Mouse (Mus musculus): ENCODE data around the gene Spo11. TPM values are rescaled to one million over a fixed set of nuclear protein-coding genes. Genes with fewer than 3 reads are reported as not detected.

The Spo11 gene
- 0.74 TPM in 1 of 2 replicates, not detected in the other for polyA plus RNA-seq (2015; fragmentation: Nextera tagmentation; extraction: Ambion mirVana)

DNA sequence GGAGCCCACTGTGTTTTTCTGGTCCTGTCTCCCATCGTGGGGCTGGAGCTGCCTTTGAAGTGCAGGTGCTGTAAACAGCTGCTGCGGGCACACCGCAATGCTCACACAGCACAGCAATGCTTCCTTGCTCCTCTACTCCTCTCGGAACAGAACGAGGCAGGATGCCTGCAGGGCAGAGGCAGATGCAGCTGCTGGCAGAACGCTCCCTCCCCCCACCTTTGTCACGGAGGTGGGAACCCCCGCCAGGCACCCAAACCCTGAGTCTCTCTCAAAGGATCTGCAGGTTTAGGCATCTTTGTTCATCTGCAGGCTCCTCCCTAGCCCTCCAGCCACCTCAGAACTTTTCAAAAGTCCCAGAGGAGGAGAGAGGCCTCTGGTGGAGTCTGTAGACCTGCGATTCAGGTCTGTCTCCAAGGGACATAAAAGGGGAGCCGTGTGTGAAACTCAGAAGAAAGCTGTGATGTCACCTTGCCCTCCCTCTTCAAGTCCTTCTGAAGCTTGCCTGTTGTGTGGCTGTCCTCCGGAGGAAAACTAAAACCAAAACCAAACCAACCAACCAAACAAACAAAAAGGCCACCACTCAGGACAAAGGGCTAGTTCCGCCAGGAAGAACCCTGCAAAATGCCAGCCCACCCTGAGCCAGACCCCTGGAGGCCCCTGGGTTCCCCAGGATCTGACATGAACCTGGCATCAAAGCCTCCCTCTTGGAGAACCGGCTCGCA is at the start of gene Spo11:
Spo11 (plus strand) TSS at position 292 of the 722 bp plus-strand sequence.
- Histone ChIP-seq H3K9me3 (replicated peaks) (no peaks in the 10 kb centered on the region), H3K27ac (peak within 1 kb of the TSS; percentile 12; the same call in 1 of the 2 replicates), H3K9ac (no peak within 1 kb of the TSS), H3K4me1 (replicated peaks) (peaks cover 20% of the 10 kb centered on the region), H3K4me2 (peak within 1 kb of the TSS; percentile 41), H3K27me3 (no peaks in the 10 kb centered on the region), H3K36me3 (no peaks in the 10 kb centered on the region), H3K4me3 (peak within 1 kb of the TSS; percentile 3; the same call in 1 of the 2 replicates)
- no peak; the same call in 1 of the 2 replicates for ATAC-seq (replicated peaks; ENCODE audit: insufficient number of reproducible peaks, insufficient read depth, low FRiP score, low read depth)
- 23% methylated on average over 14 of the region's 14 CpGs for WGBS

DNA sequence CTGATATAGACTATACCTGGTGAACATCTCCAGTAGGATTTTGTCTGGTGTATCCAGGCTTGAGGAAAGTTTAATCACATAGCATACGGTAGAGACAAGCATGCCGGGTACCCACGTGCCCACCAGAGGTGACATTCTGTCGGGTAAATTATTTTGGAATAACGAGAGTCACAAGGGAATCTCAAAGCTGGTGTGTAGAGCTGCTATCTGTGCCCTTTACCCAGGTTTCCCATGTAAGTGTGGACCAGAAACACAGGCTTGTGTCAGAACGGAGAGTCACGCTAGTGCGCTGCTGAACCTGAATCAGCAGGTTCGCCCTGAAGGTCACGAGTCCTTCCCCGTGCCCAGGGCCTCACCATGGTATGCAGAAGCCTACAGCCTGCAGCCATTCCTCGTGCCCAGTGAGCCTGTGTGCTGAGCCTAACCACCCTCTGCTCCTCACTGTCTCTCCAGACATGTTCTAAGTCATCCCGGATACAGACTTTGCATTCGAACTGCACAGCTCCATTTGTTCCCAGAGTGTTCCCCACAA is 47.5 kb upstream of the Spo11 start:
- peaks cover 78% of the 10 kb centered on the region for H3K4me1 ChIP-seq (replicated peaks)
- 0 out of 2 replicates have a peak overlapping the region, but pooled peaks have one; percentile 3 for H3K4me2 ChIP-seq
- WGBS: 49% methylated on average over 14 of the region's 14 CpGs
- H3K27me3 ChIP-seq: no peaks in the 10 kb centered on the region
- 0 out of 2 replicates have a peak overlapping the region, but pooled peaks have one; percentile 14 for H3K9ac ChIP-seq
- H3K9me3 ChIP-seq (replicated peaks): no peaks in the 10 kb centered on the region
- H3K4me3 ChIP-seq: no peak overlapping the region
- peak overlapping the region; percentile 72 for H3K27ac ChIP-seq
- H3K36me3 ChIP-seq: no peaks in the 10 kb centered on the region
- 0 out of 2 replicates have a peak, but pooled peaks have one; percentile 15 for ATAC-seq (replicated peaks; ENCODE audit: insufficient number of reproducible peaks, insufficient read depth, low FRiP score, low read depth)

DNA sequence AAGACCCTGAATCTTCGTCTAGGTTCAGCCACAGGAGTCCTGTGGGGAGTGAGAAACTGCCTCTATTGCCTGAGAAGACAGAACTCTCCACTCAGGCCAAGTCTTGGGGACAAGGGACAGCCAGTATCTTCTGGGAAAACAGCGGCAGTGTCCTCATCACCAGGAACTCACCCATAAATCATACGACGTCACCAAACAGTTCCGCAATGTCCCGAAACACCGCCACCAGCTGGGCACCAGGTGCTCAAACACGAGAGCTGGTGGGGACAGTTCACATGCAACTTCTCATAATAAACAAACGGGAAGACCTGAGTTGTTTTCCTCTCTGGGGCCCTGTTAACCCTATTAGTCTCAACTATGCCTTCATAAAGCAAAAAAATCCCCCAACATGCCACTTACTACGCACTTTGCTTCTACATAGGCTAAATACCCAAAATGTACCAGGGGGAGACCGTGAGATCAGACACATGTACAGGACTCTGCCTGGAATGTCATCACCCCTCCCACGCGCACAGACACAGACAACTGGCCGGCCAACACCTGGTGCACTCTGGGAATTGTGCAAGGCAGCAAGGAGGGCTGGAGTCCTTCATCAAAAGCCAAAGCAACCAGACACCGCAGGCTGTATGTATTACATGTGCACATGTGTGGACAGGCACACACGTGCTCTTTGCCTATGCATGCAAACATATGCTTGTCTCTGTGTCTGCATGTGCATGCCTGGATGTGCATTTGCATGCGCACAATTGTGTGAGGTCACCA is 46.2 kb upstream of the Spo11 start:
- H3K27me3 ChIP-seq: peaks cover 6% of the 10 kb centered on the region; the same call in 1 of the 2 replicates
- no peak overlapping the region for H3K4me3 ChIP-seq
- no peak overlapping the region for H3K4me2 ChIP-seq
- peak overlapping the region; percentile 72 for H3K27ac ChIP-seq
- 0 out of 2 replicates have a peak overlapping the region, but pooled peaks have one; percentile 1 for H3K9ac ChIP-seq
- no peaks in the 10 kb centered on the region for H3K36me3 ChIP-seq
- WGBS: 64% methylated on average over 17 of the region's 17 CpGs
- peaks cover 81% of the 10 kb centered on the region for H3K4me1 ChIP-seq (replicated peaks)
- ATAC-seq (replicated peaks; ENCODE audit: insufficient number of reproducible peaks, insufficient read depth, low FRiP score, low read depth): no peak
- H3K9me3 ChIP-seq (replicated peaks): no peaks in the 10 kb centered on the region

DNA sequence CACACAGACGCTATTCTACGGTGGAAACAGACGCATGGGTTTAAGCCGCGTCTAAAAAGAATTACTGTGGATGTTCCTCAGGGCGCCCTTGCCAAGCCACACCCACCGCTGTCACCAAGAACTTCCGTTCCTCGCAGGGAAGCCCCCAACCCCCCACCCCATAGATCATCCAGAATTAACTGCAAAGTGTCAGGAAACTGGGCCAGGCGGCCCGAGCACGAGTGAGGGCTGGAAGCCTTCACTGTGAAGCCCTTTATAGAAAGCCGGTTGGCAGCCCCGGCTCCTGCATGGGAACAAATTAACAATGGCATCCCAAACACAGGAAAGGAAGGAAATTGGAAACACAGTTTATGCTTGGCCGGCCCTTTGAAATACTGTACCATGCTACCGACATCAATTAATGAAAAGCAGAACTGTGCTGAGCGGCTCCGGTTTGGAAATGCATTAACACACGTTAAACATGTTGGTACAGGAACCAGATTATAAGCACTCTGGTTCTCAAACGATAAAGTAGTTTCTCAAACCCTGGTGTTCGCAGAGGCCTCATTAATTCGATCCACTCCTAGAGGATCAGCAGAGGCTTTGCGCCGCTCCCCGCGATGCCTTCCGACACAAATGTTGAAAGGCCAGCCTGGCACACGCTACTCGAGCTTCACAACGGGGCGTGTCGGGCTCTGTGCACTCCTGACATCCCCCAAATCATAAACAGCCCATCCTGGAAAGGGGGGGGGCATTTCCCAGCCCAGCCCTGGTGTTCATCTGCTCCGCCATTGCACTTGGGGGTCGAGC is 43.7 kb upstream of the Spo11 start:
- ATAC-seq (replicated peaks; ENCODE audit: insufficient number of reproducible peaks, insufficient read depth, low FRiP score, low read depth): peak; percentile 61
- H3K4me2 ChIP-seq: peak overlapping the region; percentile 86
- H3K27ac ChIP-seq: peak overlapping the region; percentile 94
- peak overlapping the region; percentile 39 for H3K9ac ChIP-seq
- H3K9me3 ChIP-seq (replicated peaks): no peaks in the 10 kb centered on the region
- peak overlapping the region; percentile 30 for H3K4me3 ChIP-seq
- H3K4me1 ChIP-seq (replicated peaks): peaks cover 80% of the 10 kb centered on the region
- H3K36me3 ChIP-seq: no peaks in the 10 kb centered on the region
- WGBS: 3% methylated on average over 34 of the region's 34 CpGs
- H3K27me3 ChIP-seq: peaks cover 20% of the 10 kb centered on the region

DNA sequence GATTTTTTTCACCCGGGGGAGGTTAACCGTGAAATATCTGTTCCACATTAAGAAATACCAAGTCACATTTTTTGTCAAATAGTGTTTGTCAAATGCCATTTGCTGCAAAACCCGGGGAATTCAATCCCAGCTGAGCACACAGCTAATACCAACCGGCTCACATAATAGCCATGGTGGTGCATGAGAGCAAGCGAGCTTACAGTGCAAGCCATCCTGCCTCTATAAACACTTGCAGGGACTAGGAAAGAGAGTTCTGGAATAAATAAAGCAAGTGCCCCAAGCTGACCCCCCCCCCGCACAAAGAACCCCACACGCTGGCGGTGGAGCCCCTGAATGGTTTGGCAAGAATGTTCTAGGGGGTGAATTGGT is 43.1 kb upstream of the Spo11 start:
- peak overlapping the region; percentile 43 for H3K9ac ChIP-seq

DNA sequence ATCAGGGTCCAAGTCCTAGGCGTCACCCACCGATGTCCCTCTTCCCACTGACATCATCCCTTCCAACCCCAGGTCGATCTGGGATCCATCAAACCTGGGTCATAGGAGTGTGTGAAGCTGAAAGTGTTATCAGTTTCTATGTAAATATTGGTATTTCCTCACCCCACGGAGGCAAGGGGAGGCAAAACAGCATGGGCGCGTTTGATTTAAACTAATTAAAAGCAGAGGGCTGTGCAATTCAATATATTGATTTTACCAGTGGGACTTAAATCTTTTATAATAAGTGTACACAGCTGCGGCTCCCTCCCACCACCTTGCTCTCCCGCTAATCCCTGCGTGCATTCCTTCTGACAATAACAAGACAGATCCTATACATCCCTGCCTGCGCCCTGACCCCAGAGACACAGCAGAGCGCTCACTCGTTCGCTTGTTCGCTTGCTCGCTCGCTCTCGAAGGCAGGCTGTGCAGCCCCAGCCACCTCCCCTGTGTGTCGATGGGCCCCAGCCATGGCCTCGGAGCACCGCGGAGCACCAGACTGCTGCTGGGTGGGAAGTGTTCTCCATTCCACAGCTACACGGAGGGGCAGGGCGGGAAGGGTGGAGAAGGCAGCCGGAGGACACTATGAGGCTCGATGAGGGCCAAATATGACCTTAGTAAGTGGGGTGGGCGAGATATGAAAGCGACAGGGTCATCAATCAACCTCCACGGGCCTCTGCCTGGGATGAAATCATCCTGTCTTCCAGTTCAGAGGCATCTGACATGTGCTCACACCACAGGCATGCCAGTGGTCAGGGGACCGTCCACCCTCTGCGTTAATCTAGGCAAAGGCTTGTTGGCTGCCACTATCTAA is 42.4 kb upstream of the Spo11 start:
- H3K27ac ChIP-seq: peak overlapping the region; percentile 94
- peak overlapping the region; percentile 55 for H3K9ac ChIP-seq

More for the DNA sequence above, 43.1 kb upstream of the Spo11 start:
- Histone ChIP-seq H3K4me2 (peak overlapping the region; percentile 86), H3K27me3 (peaks cover 26% of the 10 kb centered on the region), H3K9me3 (replicated peaks) (no peaks in the 10 kb centered on the region), H3K27ac (peak overlapping the region; percentile 94), H3K36me3 (no peaks in the 10 kb centered on the region), H3K4me3 (peak overlapping the region; percentile 30), H3K4me1 (replicated peaks) (peaks cover 78% of the 10 kb centered on the region)
- no peak for ATAC-seq (replicated peaks; ENCODE audit: insufficient number of reproducible peaks, insufficient read depth, low FRiP score, low read depth)
- 10% methylated on average over 8 of the region's 8 CpGs for WGBS

DNA sequence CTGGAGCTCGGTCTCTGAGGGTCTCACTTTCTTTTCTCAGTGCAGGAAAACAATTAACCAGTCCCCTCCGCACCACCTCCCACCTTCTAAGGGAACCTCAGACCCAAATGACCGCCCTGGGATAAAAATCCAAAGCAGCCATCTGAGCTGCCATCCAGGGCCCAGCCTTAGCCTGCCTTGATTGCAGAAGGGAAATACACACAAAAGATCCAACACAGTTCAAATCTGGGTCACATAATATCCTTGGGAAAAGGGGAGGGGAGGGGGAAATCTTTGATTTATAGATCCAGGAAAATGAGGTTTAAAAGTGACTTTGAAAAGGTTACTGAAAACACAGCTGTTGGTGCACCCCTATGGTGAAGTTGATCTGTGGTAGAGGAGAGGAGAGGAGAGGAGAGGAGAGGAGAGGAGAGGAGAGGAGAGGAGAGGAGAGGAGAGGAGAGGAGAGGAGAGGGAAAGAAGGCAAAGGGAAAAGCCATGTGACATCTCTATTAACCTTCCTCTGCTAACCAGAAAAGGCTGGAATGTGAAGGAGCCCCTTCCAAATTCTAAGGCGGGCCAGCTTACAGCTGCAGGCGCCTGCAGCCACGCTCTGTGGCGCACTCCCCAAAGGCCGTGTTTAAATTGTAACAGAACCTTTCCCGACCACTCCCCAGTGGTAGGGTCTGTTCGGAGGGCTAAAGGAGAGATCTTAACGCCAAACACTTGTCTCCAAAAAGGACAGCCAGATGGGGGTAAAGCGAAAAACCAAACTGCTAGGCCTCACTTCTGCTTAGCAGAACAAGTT is 41.5 kb upstream of the Spo11 start:
- peak overlapping the region; percentile 86 for H3K4me2 ChIP-seq
- H3K9me3 ChIP-seq (replicated peaks): no peaks in the 10 kb centered on the region
- H3K27me3 ChIP-seq: peaks cover 40% of the 10 kb centered on the region
- no peaks in the 10 kb centered on the region for H3K36me3 ChIP-seq
- WGBS: 38% methylated on average over 12 of the region's 12 CpGs
- peak overlapping the region; percentile 76 for H3K9ac ChIP-seq
- H3K27ac ChIP-seq: peak overlapping the region; percentile 94
- no peak for ATAC-seq (replicated peaks; ENCODE audit: insufficient number of reproducible peaks, insufficient read depth, low FRiP score, low read depth)
- H3K4me3 ChIP-seq: peak overlapping the region; percentile 32; the same call in 1 of the 2 replicates
- peaks cover 72% of the 10 kb centered on the region for H3K4me1 ChIP-seq (replicated peaks)

More for the DNA sequence above, 42.4 kb upstream of the Spo11 start:
- no peaks in the 10 kb centered on the region for H3K36me3 ChIP-seq
- WGBS: 10% methylated on average over 30 of the region's 30 CpGs
- ATAC-seq (replicated peaks; ENCODE audit: insufficient number of reproducible peaks, insufficient read depth, low FRiP score, low read depth): no peak
- H3K9me3 ChIP-seq (replicated peaks): no peaks in the 10 kb centered on the region
- peaks cover 33% of the 10 kb centered on the region for H3K27me3 ChIP-seq
- peak overlapping the region; percentile 86 for H3K4me2 ChIP-seq
- H3K4me1 ChIP-seq (replicated peaks): peaks cover 75% of the 10 kb centered on the region
- H3K4me3 ChIP-seq: peak overlapping the region; percentile 32

DNA sequence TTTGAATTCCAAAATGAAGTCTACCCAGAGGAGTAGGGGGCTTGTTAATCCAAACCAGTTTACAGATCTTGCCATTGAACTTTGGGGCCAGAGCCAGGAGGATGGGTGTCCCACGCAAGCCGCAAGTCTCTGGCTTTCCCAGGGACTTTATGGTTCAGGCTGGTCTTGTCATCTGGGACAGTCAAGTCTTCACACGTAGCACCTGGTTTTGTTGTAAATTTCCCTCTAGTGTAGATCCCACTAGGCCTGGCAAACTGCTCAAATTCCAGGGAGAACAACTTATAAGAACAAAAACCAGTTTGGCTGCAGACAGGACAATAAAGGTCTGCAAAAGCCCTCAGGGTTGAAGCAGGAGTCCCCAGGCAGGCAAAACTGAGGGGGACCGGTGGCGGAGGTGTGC is 40.7 kb upstream of the Spo11 start:
- Histone ChIP-seq H3K9me3 (replicated peaks) (no peaks in the 10 kb centered on the region), H3K27me3 (peaks cover 48% of the 10 kb centered on the region), H3K4me3 (peak overlapping the region; percentile 76), H3K9ac (peak overlapping the region; percentile 76), H3K4me2 (peak overlapping the region; percentile 86), H3K4me1 (replicated peaks) (peaks cover 71% of the 10 kb centered on the region), H3K27ac (peak overlapping the region; percentile 94), H3K36me3 (no peaks in the 10 kb centered on the region)
- no peak for ATAC-seq (replicated peaks; ENCODE audit: insufficient number of reproducible peaks, insufficient read depth, low FRiP score, low read depth)
- 42% methylated on average over 5 of the region's 5 CpGs for WGBS

DNA sequence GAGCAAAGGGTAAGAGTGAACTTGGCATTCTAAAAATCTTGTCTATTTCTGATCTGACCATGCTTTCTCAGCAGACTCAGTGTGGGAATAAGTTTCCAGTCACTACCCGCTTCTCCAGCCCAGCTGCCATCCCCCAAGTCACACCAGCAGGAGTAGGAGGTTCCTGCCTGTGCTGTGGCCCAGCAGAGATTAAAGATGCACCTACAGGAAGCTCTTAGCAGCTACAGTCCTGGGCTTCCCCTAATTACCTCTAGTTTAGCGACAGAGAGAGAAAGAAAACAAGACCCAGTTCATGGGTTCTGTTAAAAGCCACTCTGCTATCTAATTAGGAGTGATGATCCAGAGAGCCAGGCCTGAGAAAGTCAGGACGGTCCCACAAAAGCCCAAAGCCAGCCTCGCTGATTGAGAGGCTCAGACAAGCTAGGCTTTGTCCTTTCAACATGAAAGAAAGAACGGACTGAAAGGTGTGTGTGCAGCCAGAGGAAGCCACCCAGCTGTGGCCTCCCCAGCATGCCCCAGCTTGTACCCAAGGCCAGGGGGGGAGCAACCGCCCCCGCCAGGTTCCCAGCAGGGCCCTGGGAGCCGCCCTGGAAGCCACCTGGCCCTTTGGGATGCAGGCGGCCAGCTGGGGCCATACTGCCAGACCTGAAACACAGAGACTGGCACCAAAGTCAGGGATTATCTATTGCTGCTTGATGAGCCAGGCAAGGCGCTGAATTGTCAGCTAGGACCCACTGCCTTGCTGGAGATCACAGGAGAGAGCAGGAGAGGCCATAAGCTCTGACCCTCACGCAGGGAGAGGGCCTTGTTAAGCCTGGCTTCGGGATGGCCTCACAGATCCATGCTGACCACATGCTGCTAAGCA is 39.9 kb upstream of the Spo11 start:
- Histone ChIP-seq H3K9ac (peak overlapping the region; percentile 76), H3K4me2 (peak overlapping the region; percentile 86)
- 26% methylated on average over 12 of the region's 12 CpGs for WGBS

More for the DNA sequence above, 39.9 kb upstream of the Spo11 start:
- H3K9me3 ChIP-seq (replicated peaks): no peaks in the 10 kb centered on the region
- ATAC-seq (replicated peaks; ENCODE audit: insufficient number of reproducible peaks, insufficient read depth, low FRiP score, low read depth): no peak
- H3K4me3 ChIP-seq: peak overlapping the region; percentile 76
- H3K4me1 ChIP-seq (replicated peaks): peaks cover 67% of the 10 kb centered on the region
- H3K27ac ChIP-seq: peak overlapping the region; percentile 94
- peaks cover 54% of the 10 kb centered on the region for H3K27me3 ChIP-seq
- H3K36me3 ChIP-seq: no peaks in the 10 kb centered on the region
